Mouse (Mus musculus) common myeloid progenitor, adult 5-6 weeks (primary cell): ENCODE data around the gene Erc2. TPM values are rescaled to one million over a fixed set of nuclear protein-coding genes. Genes with fewer than 3 reads are reported as not detected.

Experiments used
- ATAC-seq: replicated peaks from 2 replicates; pipeline ENCODE4 v1.8.0; 2016; ENCODE audit warnings: low read depth, mild to moderate bottlenecking, moderate TSS enrichment, inconsistent platforms; ENCODE audit not compliant: poor library complexity, severe bottlenecking
- total RNA-seq: library from RNA; stranded (forward); fragments of 200-1000, 187-1606 nt; gene quantifications from 2 replicates; pipeline ENCODE4 v1.2.3, GENCODE M21; 2017

Erc2 gene
- total RNA-seq, 1 experiment from 2014 or later = not detected

- no peak for ATAC-seq
Measured at GRCm38 (mm10) chr14:28326456-28326855, 704.2 kb downstream of the Erc2 start.

DNA sequence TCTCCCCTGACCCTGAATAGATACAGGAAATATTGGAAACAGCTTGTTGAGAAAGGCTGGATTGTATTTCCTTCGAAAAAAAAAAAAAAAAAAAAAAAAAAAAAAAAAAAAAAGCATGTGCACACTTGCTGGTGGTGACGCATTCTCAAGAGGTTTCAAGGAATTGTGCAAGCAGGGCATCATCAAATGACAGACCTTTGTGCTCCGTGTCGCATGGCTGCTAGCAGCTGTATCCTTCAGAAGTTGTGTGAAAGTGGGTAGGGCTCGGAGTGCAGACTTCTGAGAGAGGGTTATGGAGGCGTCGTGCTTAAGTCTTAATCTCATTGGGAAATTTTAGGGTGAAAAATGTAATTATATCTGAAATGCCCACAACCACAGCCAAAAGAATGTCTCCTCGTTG, 706.3 kb downstream of the Erc2 start:
- no peak for ATAC-seq

GRCm38 (mm10) chr14:28331108-28331507, 708.9 kb downstream of the Erc2 start:
- ATAC-seq = no peak

GRCm38 (mm10) chr14:28332351-28332953, 710.2 kb downstream of the Erc2 start:
- ATAC-seq = no peak

- no peak for ATAC-seq
Measured at GRCm38 (mm10) chr14:28339146-28339545, 716.9 kb downstream of the Erc2 start.

- no peak for ATAC-seq
Measured at GRCm38 (mm10) chr14:28349129-28349528, 726.9 kb downstream of the Erc2 start.

DNA sequence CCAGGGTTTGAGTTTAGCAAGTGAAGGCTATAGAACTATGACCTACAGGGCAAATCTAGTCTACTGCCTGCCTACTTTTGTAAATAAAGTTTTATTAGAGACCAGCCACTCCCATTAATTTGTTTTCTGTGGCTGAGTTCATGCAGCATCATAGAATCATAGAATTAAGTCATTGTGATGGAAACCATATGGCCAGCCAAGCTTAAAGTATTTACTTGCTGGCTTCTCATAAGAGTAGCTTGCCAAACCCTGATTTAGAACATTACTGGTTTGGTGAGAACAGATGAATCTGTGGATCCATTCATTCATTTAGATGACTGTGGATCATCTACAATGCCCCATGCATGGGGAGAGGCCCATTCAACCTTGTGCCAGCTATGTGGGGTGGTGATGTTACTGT, 733.8 kb downstream of the Erc2 start:
- no peak for ATAC-seq

DNA sequence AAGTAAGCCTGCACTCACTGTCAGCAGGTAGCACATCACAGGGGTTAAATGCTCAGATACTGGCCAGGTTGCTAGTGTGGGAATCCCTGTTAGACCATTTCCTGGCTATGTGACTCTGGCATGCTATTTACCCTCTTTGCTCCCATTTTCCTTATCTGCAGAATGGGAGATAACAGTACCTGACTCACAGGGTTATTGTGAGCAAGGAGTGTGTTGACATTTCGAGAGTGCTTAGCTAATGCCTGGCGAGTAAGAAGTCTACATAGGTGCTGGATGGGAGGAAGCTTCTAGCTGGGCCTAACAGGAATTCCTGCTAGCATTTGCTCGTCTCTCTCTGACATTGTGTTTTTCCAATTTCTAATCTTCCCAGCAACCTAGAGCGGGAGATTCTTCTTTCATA, 737.3 kb downstream of the Erc2 start:
- no peak for ATAC-seq

DNA sequence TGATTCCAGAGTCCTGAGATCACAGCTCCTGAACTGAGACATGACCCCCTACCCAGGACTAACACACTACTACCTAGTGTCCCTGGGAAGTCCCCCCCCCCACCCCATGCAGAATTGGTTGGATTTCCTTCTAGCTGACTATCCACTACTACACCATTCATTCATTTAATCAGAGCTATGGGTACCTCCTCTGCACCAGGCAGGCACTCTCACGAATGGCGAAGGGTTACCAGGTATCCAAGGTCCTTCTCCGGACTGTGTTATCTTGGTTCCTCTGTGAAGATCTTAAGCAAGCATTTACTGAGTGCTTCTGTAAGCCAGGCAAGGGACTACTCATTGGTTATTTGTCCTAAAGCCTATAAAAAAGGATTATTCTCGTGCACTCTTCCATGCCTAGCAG, 737.8 kb downstream of the Erc2 start:
- ATAC-seq = no peak

GRCm38 (mm10) chr14:28362336-28362735, 740.1 kb downstream of the Erc2 start:
- ATAC-seq = no peak

DNA sequence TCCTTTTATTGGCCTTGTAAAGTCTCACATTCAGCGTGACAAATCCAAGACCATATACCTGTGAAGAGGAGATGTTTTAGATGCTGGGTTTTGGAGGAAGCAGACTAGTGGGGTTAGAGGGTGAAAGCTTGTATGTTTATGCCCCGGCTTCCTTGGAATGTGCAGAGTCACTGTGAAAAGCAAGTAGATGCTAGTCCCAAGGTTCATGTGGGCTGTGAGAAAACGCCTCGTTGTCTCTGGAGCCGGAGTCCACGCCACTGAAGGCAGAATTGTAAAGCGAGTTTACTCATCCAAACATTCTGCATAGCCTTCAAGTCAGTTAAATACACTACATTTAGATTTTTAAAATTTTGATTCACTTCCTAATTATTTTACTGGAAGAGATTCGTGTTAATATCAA, 748.5 kb downstream of the Erc2 start:
- ATAC-seq = no peak

DNA sequence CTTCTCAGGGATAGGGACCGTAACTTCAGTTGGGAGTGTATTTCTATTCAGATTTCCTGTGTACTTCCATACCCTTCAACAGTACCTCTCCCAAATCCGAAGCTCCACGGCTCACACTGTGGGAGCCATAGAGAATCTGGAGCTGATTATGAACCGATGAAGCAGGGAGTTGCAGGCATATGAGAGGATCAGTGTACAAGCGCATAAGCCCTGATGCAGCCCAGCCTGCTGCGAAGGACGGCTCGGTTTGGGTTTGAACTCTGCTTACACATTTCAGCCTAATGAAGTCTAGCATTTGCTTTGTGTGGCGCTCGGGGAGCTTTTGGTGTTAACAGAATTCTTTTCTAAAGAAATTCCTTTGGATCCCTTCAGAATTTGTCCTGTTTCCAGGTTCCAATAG, 749.4 kb downstream of the Erc2 start:
- ATAC-seq = no peak

DNA sequence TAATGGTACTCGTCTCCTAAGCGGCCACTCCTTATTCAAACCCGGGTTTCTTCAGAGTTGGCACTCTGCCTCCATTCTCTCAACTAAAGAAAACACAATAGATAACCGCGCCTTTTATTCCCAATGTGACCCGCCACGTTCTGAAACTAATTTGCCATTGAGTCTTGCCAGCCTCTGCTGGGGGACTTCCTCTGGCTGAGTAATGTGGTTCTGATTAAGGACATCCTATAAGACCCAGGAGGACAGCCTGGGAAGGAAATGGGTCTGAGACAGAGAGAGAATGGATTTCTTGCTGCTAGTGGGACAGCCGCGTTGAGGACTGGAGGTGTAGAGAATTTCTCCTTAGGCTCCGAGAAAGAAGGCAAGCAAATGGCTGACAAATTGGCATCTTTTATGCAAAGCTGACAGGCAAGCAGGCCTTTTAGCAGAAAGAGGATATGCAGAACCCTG, 753.4 kb downstream of the Erc2 start:
- no peak for ATAC-seq

- ATAC-seq = no peak
Measured at GRCm38 (mm10) chr14:28376208-28376805, 754.1 kb downstream of the Erc2 start.

- no peak for ATAC-seq
Measured at GRCm38 (mm10) chr14:28377519-28377918, 755.3 kb downstream of the Erc2 start.

GRCm38 (mm10) chr14:28380129-28380528, 757.9 kb downstream of the Erc2 start:
- no peak for ATAC-seq

- ATAC-seq = no peak
Measured at GRCm38 (mm10) chr14:28381801-28382550, 759.7 kb downstream of the Erc2 start.

DNA sequence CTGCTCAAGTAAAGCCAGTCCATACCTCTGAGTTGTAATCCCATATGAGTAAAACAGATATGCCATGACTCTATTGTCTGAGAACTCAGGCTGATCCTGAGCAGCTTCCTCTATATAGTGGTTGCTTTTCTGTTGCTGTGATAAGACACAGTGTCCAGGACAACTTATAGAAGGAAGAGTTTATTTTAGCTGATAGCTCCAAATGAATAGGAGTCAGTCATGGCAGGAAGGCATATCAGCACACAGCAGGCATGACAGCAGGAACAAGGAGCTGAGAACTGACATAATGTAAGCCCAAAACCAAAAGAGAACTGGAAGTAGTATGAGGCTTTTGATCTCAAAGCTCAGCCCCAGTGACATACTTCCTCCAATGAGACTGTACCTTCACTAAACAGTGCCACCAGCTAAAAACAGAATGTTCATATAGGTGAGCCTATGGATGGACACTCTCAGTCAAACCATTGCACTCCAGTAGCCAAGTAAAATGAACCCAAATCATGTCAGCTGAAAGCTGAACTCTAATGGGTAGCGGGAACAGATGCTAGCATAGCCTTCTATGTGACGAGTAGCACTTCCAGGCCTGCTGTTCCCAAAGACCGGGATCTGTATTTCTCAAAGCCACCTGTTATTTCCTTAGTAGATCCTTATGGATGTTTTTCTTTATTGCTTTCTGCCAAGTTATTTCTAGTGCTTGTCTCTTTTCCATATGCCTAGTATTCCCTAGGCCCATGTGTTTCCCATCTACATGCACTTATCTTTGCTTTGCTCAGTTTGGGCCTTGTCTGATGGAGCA, 764.8 kb downstream of the Erc2 start:
- ATAC-seq = no peak

DNA sequence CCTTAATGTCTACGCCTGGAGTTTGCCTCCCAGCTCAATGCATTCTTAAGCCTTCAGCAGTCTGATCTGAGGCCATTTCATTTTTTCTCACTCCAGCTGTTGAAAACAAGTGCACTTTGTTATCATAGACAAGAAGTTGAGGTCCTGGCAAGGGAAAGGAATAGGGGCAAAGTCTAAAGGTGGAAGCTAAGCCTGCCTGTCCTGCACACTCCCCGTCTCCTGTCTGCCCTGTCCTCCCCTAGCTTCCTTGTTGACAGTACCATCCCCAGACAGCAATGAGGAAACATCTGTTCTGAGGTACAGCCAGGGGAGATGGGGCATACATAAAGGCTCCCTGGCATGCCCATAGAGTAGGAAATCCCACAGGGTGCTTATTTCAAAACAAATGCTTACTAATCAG, 776.7 kb downstream of the Erc2 start:
- ATAC-seq = no peak

DNA sequence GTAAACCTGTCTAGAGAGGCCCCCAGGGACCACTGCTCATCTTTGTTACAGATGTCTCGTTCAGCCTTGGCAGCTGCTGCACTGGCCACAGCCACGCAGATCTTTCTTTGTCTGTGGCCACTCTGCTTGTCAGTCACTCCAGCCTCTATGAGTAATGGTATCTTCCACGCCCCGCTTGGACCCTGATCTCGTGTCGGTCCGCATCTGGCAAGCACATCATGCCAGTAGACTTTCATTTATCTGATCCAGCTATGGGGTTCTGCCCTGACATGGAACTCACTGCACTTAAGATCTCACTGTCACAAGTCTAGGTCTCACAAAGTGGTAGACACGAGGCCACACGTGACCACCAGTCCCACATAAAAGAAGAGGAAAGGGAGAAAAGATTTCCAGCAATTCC, 777.7 kb downstream of the Erc2 start:
- no peak for ATAC-seq
